Mouse (Mus musculus) ovary, adult 2 months (tissue): Measurements from ENCODE around the gene Nlrp4a. TPM values are rescaled to one million over a fixed set of nuclear protein-coding genes. Genes with fewer than 3 reads are reported as not detected.

Source experiments
- polyA plus RNA-seq: library from polyadenylated mRNA; depleted of rRNA; stranded (reverse); fragments of >200 nt; gene quantifications from 2 replicates; pipeline ENCODE4 v1.2.3, GENCODE M21; 2012; rRNA removed

The Nlrp4a gene
- 0.76 and 1.3 TPM in 2 replicates for polyA plus RNA-seq

DNA sequence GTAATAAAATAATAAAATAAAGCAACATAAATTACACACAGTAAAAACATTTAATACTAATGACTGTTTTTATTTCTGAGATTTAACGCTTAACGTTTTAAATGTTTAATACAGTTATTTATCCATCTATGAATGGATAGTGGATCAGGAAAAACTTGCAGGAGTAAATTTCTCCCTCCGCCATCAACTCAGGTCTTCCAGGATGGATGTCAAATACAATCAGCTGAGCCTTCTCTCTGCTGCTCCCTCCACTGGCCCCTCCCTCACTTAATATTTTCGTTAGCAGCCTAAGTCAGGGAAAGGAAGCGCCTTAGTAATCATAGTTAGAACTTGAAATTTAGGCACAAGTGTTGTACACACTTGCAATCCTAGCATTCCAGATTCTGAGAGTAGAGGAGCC, at the start of gene Nlrp4a:
Nlrp4a (plus strand) TSS at position 301 of the 400 bp plus-strand sequence.

DNA sequence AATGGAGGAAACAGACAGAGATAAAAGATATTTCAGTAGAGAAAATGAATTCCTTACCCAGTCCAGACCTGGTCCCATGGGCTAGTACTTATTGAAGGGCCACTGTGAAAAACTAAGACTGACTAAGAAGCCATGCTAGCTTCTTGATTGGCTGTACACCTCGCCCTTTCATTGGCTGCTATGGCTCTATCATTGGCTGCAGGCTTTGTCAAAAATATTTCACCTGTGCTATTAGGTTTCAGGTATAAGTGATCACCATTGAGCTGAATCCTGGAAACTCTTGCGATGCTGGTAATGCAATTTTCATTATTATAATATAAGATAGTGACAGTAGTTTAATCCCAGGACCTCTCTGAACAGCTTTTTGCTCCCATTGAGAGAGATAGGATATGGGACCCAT, 31.3 kb upstream of the Nlrp4a start, which contains the start of gene Nlrp9c:
Nlrp9c (minus strand) TSS at position 101 of the 400 bp plus-strand sequence.

Other genes with a start within 250 kb of the Nlrp4a start
- not detected in 2 replicates for gene Vmn1r184, start 174.8 kb upstream of the Nlrp4a start, polyA plus RNA-seq
- gene Cyp2a4, start 127.9 kb upstream of the Nlrp4a start, polyA plus RNA-seq: 0.11 and 0.13 TPM in 2 replicates
- 0.16 and 0.37 TPM in 2 replicates for gene Nlrp9c, start 31.4 kb upstream of the Nlrp4a start, polyA plus RNA-seq
- 0.09 and 0.23 TPM in 2 replicates for gene Nlrp9a, start 99.9 kb downstream of the Nlrp4a start, polyA plus RNA-seq
- gene Vmn1r185, start 183.4 kb downstream of the Nlrp4a start, polyA plus RNA-seq: not detected in 2 replicates